Mouse (Mus musculus) hindbrain, postnatal 0 days (tissue): Measurements from ENCODE around the gene Hunk. TPM values are rescaled to one million over a fixed set of nuclear protein-coding genes. Genes with fewer than 3 reads are reported as not detected.

Source experiments
- ATAC-seq: fragments of 200-750 bp; cut with Nextera tagmentation; 2 replicates; pipeline ENCODE4 v1.8.0; 2017; ENCODE audit warnings: mild to moderate bottlenecking, moderate TSS enrichment, moderate library complexity
- DNase-seq: peaks from one replicate; pipeline ENCODE4 v3.0.0-alpha.2; 2015; ENCODE audit warnings: low spot score
- H3K27ac ChIP-seq: fragments of 300-500 bp; sonication (generic); 2 replicates; pipeline ENCODE4 v1.5.1; 2014; ENCODE audit warnings: mild to moderate bottlenecking
- H3K27me3 ChIP-seq: fragments of 300-500 bp; sonication (generic); 2 replicates; pipeline ENCODE4 v1.6.1; 2014; ENCODE audit warnings: low read length, mixed read lengths; ENCODE audit not compliant: insufficient read depth
- H3K36me3 ChIP-seq: fragments of 300-500 bp; sonication (generic); 2 replicates; pipeline ENCODE4 v1.6.1; 2014; ENCODE audit warnings: low read length, mixed read lengths; ENCODE audit not compliant: insufficient read depth
- H3K4me1 ChIP-seq: fragments of 300-500 bp; sonication (generic); 2 replicates; pipeline ENCODE4 v1.6.1; 2014; ENCODE audit warnings: antibody characterized with exemption, low read length, mixed read lengths; ENCODE audit not compliant: insufficient read depth
- H3K4me2 ChIP-seq: fragments of 300-500 bp; sonication (generic); 2 replicates; pipeline ENCODE4 v1.6.1; 2014; ENCODE audit warnings: low read depth, mild to moderate bottlenecking, low read length, moderate library complexity, mixed read lengths
- H3K4me3 ChIP-seq: fragments of 300-500 bp; sonication (generic); 2 replicates; pipeline ENCODE4 v1.5.1; 2014; ENCODE audit warnings: low read length
- H3K9ac ChIP-seq: fragments of 300-500 bp; sonication (generic); replicated peaks from 2 replicates; pipeline ENCODE4 v1.6.1; 2014; ENCODE audit warnings: mild to moderate bottlenecking, low read length, moderate library complexity, mixed read lengths
- H3K9me3 ChIP-seq: fragments of 300-500 bp; sonication (generic); 2 replicates; pipeline ENCODE4 v1.6.1; 2016; ENCODE audit warnings: low read length, mixed read lengths
- CTCF ChIP-seq: IDR thresholded peaks from 2 replicates; pipeline ENCODE4 v1.5.1; 2016; ENCODE audit warnings: antibody characterized with exemption, control low read depth, low read depth
- WGBS: fragments of 180-500 bp; shearing (Covaris S2); extraction: QIAGEN DNeasy Blood & Tissue Kit; methylation state at CpG from one replicate; pipeline ENCODE4 v1.1.7; 2014; 5-methylcytosine and 5-hydroxymethylcytosine counted together
- polyA plus RNA-seq: library from polyadenylated mRNA; unstranded; fragments of >200 nt; fragmentation: Nextera tagmentation; extraction: Ambion mirVana; gene quantifications from 2 replicates; pipeline ENCODE4 v1.2.1, GENCODE M21; 2015
- total RNA-seq: library from RNA; depleted of rRNA; stranded (reverse); fragments of >200 nt; gene quantifications from 2 replicates; pipeline ENCODE4 v1.2.3, GENCODE M21; 2014

The Hunk gene
- total and polyA plus RNA-seq, 2 experiments from 2014 or later = 3.6 to 13.3 TPM

GRCm38 (mm10) chr16:90490066-90490465, 104.3 kb downstream of the Hunk start:
- TF ChIP-seq CTCF = no peak
- H3K27me3 ChIP-seq = no peaks in the 10 kb centered on the region
- no peak overlapping the region for H3K4me2 ChIP-seq
- H3K4me3 ChIP-seq = no peak overlapping the region
- H3K36me3 ChIP-seq = peaks cover 21% of the 10 kb centered on the region
- no peaks in the 10 kb centered on the region for H3K4me1 ChIP-seq
- no peak for ATAC-seq
- no peak overlapping the region for H3K27ac ChIP-seq
- no peaks in the 10 kb centered on the region for H3K9me3 ChIP-seq
- DNase-seq = no peak
- H3K9ac ChIP-seq = no peak overlapping the region
- 68% methylated on average over 4 of the region's 4 CpGs for WGBS

- Histone ChIP-seq H3K9ac (no peak overlapping the region), H3K27me3 (no peaks in the 10 kb centered on the region), H3K27ac (no peak overlapping the region), H3K4me1 (no peaks in the 10 kb centered on the region), H3K36me3 (peaks cover 27% of the 10 kb centered on the region), H3K4me3 (no peak overlapping the region), H3K4me2 (no peak overlapping the region), H3K9me3 (no peaks in the 10 kb centered on the region)
- peak; percentile 54 for DNase-seq
- no peak for ATAC-seq
- 33% methylated on average over 5 of the region's 5 CpGs for WGBS
- no peak for TF ChIP-seq CTCF
Observed at GRCm38 (mm10) chr16:90491898-90492499, 106.2 kb downstream of the Hunk start.

- WGBS = 41% methylated on average over 11 of the region's 11 CpGs
- ATAC-seq (peak; percentile 63), DNase-seq (no peak)
- no peak overlapping the region for H3K27ac ChIP-seq
- H3K4me1 ChIP-seq = no peaks in the 10 kb centered on the region
- no peaks in the 10 kb centered on the region for H3K27me3 ChIP-seq
- no peak overlapping the region for H3K9ac ChIP-seq
- no peak overlapping the region for H3K4me2 ChIP-seq
- no peak overlapping the region for H3K4me3 ChIP-seq
- no peaks in the 10 kb centered on the region for H3K9me3 ChIP-seq
- TF ChIP-seq CTCF = no peak
- H3K36me3 ChIP-seq = peaks cover 13% of the 10 kb centered on the region
Observed at GRCm38 (mm10) chr16:90496930-90497329, 111.1 kb downstream of the Hunk start.

DNA sequence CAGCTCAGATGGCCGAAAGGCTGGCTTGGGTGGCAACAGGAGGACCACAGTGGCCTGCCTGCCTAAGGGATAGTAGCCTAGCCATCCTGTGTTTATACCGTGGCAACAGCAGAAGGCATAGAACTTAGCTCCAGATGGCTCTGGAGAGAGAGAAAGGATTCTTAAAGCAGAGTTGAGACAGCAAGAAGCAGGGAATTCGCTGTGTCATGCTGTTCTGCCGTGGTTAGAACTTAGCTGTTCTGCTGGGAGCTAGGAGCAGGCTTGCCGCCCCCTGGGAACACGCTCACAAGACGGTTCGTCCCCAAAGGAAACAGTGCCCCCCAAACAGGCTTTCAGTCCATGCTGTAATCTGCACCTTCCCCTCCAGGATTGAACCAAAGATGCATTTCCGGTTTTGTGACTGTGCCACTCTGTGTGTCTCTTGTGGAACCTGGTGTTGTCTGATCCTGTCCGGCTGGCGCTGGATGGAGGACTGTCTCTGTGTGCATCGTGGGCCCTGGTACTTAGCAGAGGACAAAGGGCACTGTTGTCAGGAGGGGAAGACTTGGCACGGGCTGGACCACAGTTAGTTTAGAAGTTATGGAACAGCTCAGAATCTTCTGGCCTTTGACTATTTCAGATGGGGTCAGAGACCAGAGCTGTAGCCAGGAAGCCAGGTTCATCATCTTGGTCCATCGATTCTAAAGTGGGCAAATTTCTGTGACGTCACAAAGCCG, 112.1 kb downstream of the Hunk start:
- Histone ChIP-seq H3K4me2 (no peak overlapping the region), H3K27me3 (no peaks in the 10 kb centered on the region), H3K27ac (no peak overlapping the region), H3K9ac (no peak overlapping the region), H3K4me1 (no peaks in the 10 kb centered on the region), H3K4me3 (no peak overlapping the region), H3K36me3 (peaks cover 13% of the 10 kb centered on the region), H3K9me3 (no peaks in the 10 kb centered on the region)
- no peak for TF ChIP-seq CTCF
- no peak for DNase-seq
- 0 out of 2 replicates have a peak, but pooled peaks have one; percentile 27 for ATAC-seq
- 73% methylated on average over 16 of the region's 16 CpGs for WGBS

GRCm38 (mm10) chr16:90500809-90501208, 115.0 kb downstream of the Hunk start:
- Histone ChIP-seq H3K27me3 (no peaks in the 10 kb centered on the region), H3K9me3 (no peaks in the 10 kb centered on the region), H3K4me2 (no peak overlapping the region), H3K9ac (no peak overlapping the region), H3K27ac (no peak overlapping the region), H3K4me3 (no peak overlapping the region), H3K4me1 (no peaks in the 10 kb centered on the region), H3K36me3 (peaks cover 6% of the 10 kb centered on the region; the same call in 1 of the 2 replicates)
- no peak for TF ChIP-seq CTCF
- ATAC-seq (peak; percentile 38), DNase-seq (no peak)
- 50% methylated on average over 6 of the region's 6 CpGs for WGBS

- Histone ChIP-seq H3K36me3 (no peaks in the 10 kb centered on the region), H3K4me1 (no peaks in the 10 kb centered on the region), H3K27me3 (no peaks in the 10 kb centered on the region), H3K9ac (no peak overlapping the region), H3K9me3 (no peaks in the 10 kb centered on the region), H3K4me3 (no peak overlapping the region), H3K4me2 (no peak overlapping the region), H3K27ac (no peak overlapping the region)
- TF ChIP-seq CTCF = no peak
- ATAC-seq = no peak
- no peak for DNase-seq
- whole genome bisulfite sequencing = 67% methylated on average over 10 of the region's 10 CpGs
Observed at GRCm38 (mm10) chr16:90505252-90505651, 119.4 kb downstream of the Hunk start.

- DNase-seq = no peak
- ATAC-seq = no peak
- no peak overlapping the region for H3K4me2 ChIP-seq
- TF ChIP-seq CTCF = no peak
- no peaks in the 10 kb centered on the region for H3K4me1 ChIP-seq
- H3K9ac ChIP-seq = no peak overlapping the region
- whole genome bisulfite sequencing = 95% methylated on average over 2 of the region's 2 CpGs
- H3K27ac ChIP-seq = no peak overlapping the region
- no peaks in the 10 kb centered on the region for H3K27me3 ChIP-seq
- H3K9me3 ChIP-seq = no peaks in the 10 kb centered on the region
- H3K36me3 ChIP-seq = no peaks in the 10 kb centered on the region
- no peak overlapping the region for H3K4me3 ChIP-seq
Observed at GRCm38 (mm10) chr16:90505680-90506079, 119.9 kb downstream of the Hunk start.
